Mouse (Mus musculus) layer of hippocampus, adult 18-20 months (tissue): Measurements from ENCODE around the gene Prg3. TPM values are rescaled to one million over a fixed set of nuclear protein-coding genes. Genes with fewer than 3 reads are reported as not detected.
A peak's percentile ranks its signal among the peaks of the same experiment; 100 is the strongest.

ENCODE experiments used
- DNase-seq, 2 experiments: peaks; one replicate each; pipeline ENCODE4 v3.0.0; 2022; ENCODE audit warnings: low spot score in 2 of 2
- long read RNA-seq: library from polyadenylated mRNA; stranded (forward); transcript quantifications from one replicate; pipeline ENCODE4 v2.0.0, GENCODE M21; 2021
- total RNA-seq, 2 experiments: library from RNA; stranded (reverse); gene quantifications; 2 replicates each; pipeline ENCODE4 v1.2.3; 2021

Prg3 gene
- not detected for total RNA-seq
- long read RNA-seq = 0 reads

- DNase-seq = no peak
Observed at GRCm38 (mm10) chr2:84987930-84988329, at the start of gene Prg3. TSS of gene Prg3 (plus strand) at chr2:84988215.

GRCm38 (mm10) chr2:84938249-84938946, 49.6 kb upstream of the Prg3 start:
- DNase-seq = no peak

- no peak for DNase-seq
Observed at GRCm38 (mm10) chr2:84939306-84939705, 48.7 kb upstream of the Prg3 start.

GRCm38 (mm10) chr2:84939711-84940110, 48.3 kb upstream of the Prg3 start:
- DNase-seq = no peak

GRCm38 (mm10) chr2:84941332-84941731, 46.7 kb upstream of the Prg3 start:
- DNase-seq = no peak

GRCm38 (mm10) chr2:84941795-84942194, 46.2 kb upstream of the Prg3 start:
- DNase-seq = no peak

- DNase-seq = no peak
Observed at GRCm38 (mm10) chr2:84947154-84947771, 40.8 kb upstream of the Prg3 start.

- DNase-seq = no peak
Observed at GRCm38 (mm10) chr2:84948252-84948651, 39.8 kb upstream of the Prg3 start.

- DNase-seq = no peak
Observed at GRCm38 (mm10) chr2:84948721-84949120, 39.3 kb upstream of the Prg3 start.

- DNase-seq = no peak
Observed at GRCm38 (mm10) chr2:84951027-84951426, 37.0 kb upstream of the Prg3 start.

GRCm38 (mm10) chr2:84952251-84952650, 35.8 kb upstream of the Prg3 start:
- no peak for DNase-seq

- no peak for DNase-seq
Observed at GRCm38 (mm10) chr2:84952693-84953092, 35.3 kb upstream of the Prg3 start.

GRCm38 (mm10) chr2:84955435-84955834, 32.6 kb upstream of the Prg3 start:
- no peak for DNase-seq

GRCm38 (mm10) chr2:84956274-84956673, 31.7 kb upstream of the Prg3 start:
- peak in 1 of 2 experiments; percentile 55 for DNase-seq

- no peak for DNase-seq
Observed at GRCm38 (mm10) chr2:84958588-84959264, 29.3 kb upstream of the Prg3 start.

GRCm38 (mm10) chr2:84961300-84961699, 26.7 kb upstream of the Prg3 start:
- no peak for DNase-seq

- DNase-seq = no peak
Observed at GRCm38 (mm10) chr2:84961901-84962300, 26.1 kb upstream of the Prg3 start.

GRCm38 (mm10) chr2:84962906-84963507, 25.0 kb upstream of the Prg3 start:
- no peak for DNase-seq

GRCm38 (mm10) chr2:84964111-84964801, 23.8 kb upstream of the Prg3 start:
- DNase-seq = no peak

- DNase-seq = no peak
Observed at GRCm38 (mm10) chr2:84967318-84967991, 20.6 kb upstream of the Prg3 start.

- DNase-seq = no peak
Observed at GRCm38 (mm10) chr2:84975580-84975979, 12.4 kb upstream of the Prg3 start.
